Mouse (Mus musculus): ENCODE data around the gene Dvl3.

- no peak for TF ChIP-seq CTCF (IDR thresholded peaks at IDR 0.05; ENCODE audit: insufficient read depth, low read depth, low read length)
- TF ChIP-seq POLR2A (IDR thresholded peaks at IDR 0.05; ENCODE audit: insufficient read depth, low read depth, low read length), result peak; percentile 69; the same call in 1 of the 2 replicates
These were observed 31.5 kb downstream of the Dvl3 start, which contains the start of gene Abcf3 for GRCm38 (mm10) chr16:20548096-20548948.
